ENCODE assay signal across 10 mouse cellular contexts in genomic region chr9:69301955-69302354, GRCm38 (mm10).
DNase-seq lines count a peak whose midpoint lies in the region; ATAC-seq lines count a peak whose summit lies in the region.
"Had no signal": no experiment of that assay in that cellular context is flagged by ENCODE, and none has a peak within 500 bp of the region (broad histone marks: within the 10 kb centered on the region; RNA-seq: fewer than 3 reads in every experiment).

No protein-coding gene starts in this region.

- H3K4me3 ChIP-seq in kidney, embryonic 16.5 days (ENCODE audit: low read length) = no peak overlapping the region
- H3K4me3 ChIP-seq in embryonic facial prominence, embryonic 15.5 days (replicated peaks) = no peak overlapping the region
- H3K4me3 ChIP-seq in midbrain, embryonic 15.5 days = no peak overlapping the region

- H3K27ac ChIP-seq in kidney, embryonic 16.5 days (ENCODE audit: low read length) = peak overlapping the region; percentile 60; the same call in 1 of the 2 replicates
- H3K27ac ChIP-seq in embryonic facial prominence, embryonic 15.5 days (replicated peaks) = peak overlapping the region; percentile 52; the same call in 1 of the 2 replicates
- no peak overlapping the region for H3K27ac ChIP-seq in midbrain, embryonic 15.5 days
- H3K27ac ChIP-seq: macrophage had no signal

- peak overlapping the region; percentile 22 for H3K4me2 ChIP-seq in kidney, embryonic 16.5 days (replicated peaks; ENCODE audit: low read depth, low read length)
- H3K4me2 ChIP-seq in embryonic facial prominence, embryonic 15.5 days (replicated peaks) = peak overlapping the region; percentile 29; the same call in 1 of the 2 replicates
- H3K4me2 ChIP-seq in midbrain, embryonic 15.5 days = peak overlapping the region; percentile 24; the same call in 1 of the 2 replicates

- 17% methylated on average over 4 of the region's 4 CpGs for WGBS in kidney, embryonic 16.5 days
- 20% methylated on average over 4 of the region's 4 CpGs for WGBS in embryonic facial prominence, embryonic 15.5 days
- WGBS in midbrain, embryonic 15.5 days = 12% methylated on average over 4 of the region's 4 CpGs

- H3K4me1 ChIP-seq in kidney, embryonic 16.5 days (ENCODE audit: insufficient read depth, low read length) = peaks cover 37% of the 10 kb centered on the region
- H3K4me1 ChIP-seq in embryonic facial prominence, embryonic 15.5 days = peaks cover 43% of the 10 kb centered on the region
- H3K4me1 ChIP-seq in midbrain, embryonic 15.5 days = peaks cover 20% of the 10 kb centered on the region

- no peak; the same call in 1 of the 2 replicates for ATAC-seq in kidney, embryonic 16.5 days (ENCODE audit: low FRiP score, low TSS enrichment)
- ATAC-seq in embryonic facial prominence, embryonic 15.5 days (ENCODE audit: insufficient number of reproducible peaks, low FRiP score, low TSS enrichment, low read depth) = no peak
- no peak for ATAC-seq in midbrain, embryonic 15.5 days (replicated peaks)

- no peaks in the 10 kb centered on the region for H3K27me3 ChIP-seq in kidney, embryonic 16.5 days (ENCODE audit: insufficient read depth, low read length)
- H3K27me3 ChIP-seq in embryonic facial prominence, embryonic 15.5 days = no peaks in the 10 kb centered on the region
- H3K27me3 ChIP-seq in midbrain, embryonic 15.5 days (replicated peaks) = no peaks in the 10 kb centered on the region

- H3K9me3 ChIP-seq in kidney, embryonic 16.5 days (ENCODE audit: low read length) = no peaks in the 10 kb centered on the region
- no peaks in the 10 kb centered on the region for H3K9me3 ChIP-seq in embryonic facial prominence, embryonic 15.5 days (replicated peaks)
- no peaks in the 10 kb centered on the region for H3K9me3 ChIP-seq in midbrain, embryonic 15.5 days

- DNase-seq in embryo, embryonic 10.5 days (ENCODE audit: low spot score) = peak; percentile 35
- no peak for DNase-seq in embryo, embryonic 9.5 days (ENCODE audit: extremely low spot score)
- no peak for DNase-seq in kidney, adult 9 months
- DNase-seq in urinary bladder, adult 2 months (ENCODE audit: low spot score) = no peak
- DNase-seq in cerebellum, postnatal 4 days (ENCODE audit: low spot score in 2 of 2) = no peak
- DNase-seq: cerebellum, adult 8-10 months had no signal

- no peak overlapping the region for H3K9ac ChIP-seq in kidney, embryonic 16.5 days (replicated peaks; ENCODE audit: low read length)
- H3K9ac ChIP-seq in embryonic facial prominence, embryonic 15.5 days = no peak overlapping the region
- no peak overlapping the region for H3K9ac ChIP-seq in midbrain, embryonic 15.5 days

- H3K36me3 ChIP-seq in kidney, embryonic 16.5 days (ENCODE audit: insufficient read depth, low read length) = no peaks in the 10 kb centered on the region
- no peaks in the 10 kb centered on the region for H3K36me3 ChIP-seq in embryonic facial prominence, embryonic 15.5 days
- H3K36me3 ChIP-seq in midbrain, embryonic 15.5 days (replicated peaks) = no peaks in the 10 kb centered on the region
